Mouse (Mus musculus): ENCODE data around the gene Tarm1. TPM values are rescaled to one million over a fixed set of nuclear protein-coding genes. Genes with fewer than 3 reads are reported as not detected.
A peak's percentile ranks its signal among the peaks of the same experiment; 100 is the strongest.

Gene Tarm1
- total and polyA plus RNA-seq, 2 experiments = not detected

- no peaks in the 10 kb centered on the region for H3K79me2 ChIP-seq (ENCODE audit: control insufficient read depth, insufficient read depth, low read length)
- H3K4me1 ChIP-seq (ENCODE audit: control insufficient read depth, insufficient read depth, low read length) = no peaks in the 10 kb centered on the region
- H3K9ac ChIP-seq (ENCODE audit: low read depth, low read length) = no peak overlapping the region
- no peak overlapping the region for H3K27ac ChIP-seq (replicated peaks; ENCODE audit: insufficient read depth, low read depth, low read length)
- no peaks in the 10 kb centered on the region for H3K27me3 ChIP-seq (ENCODE audit: control insufficient read depth, insufficient read depth, low read length)
- H3K4me3 ChIP-seq (ENCODE audit: insufficient read depth, low read depth, low read length) = no peak overlapping the region
- TF ChIP-seq POLR2A (IDR thresholded peaks at IDR 0.05; ENCODE audit: extremely low read depth, insufficient read depth, low read length) (no peak), CTCF (IDR thresholded peaks at IDR 0.05; ENCODE audit: low read depth, low read length) (peak; percentile 81)
- H3K36me3 ChIP-seq (ENCODE audit: control insufficient read depth, insufficient read depth, low read length) = no peaks in the 10 kb centered on the region
- 26% methylated on average over 15 of the region's 15 CpGs for WGBS
- DNase-seq (ENCODE audit: extremely low read depth, low read depth, low spot score) = no peak
Observed at GRCm38 (mm10) chr7:3448737-3449454, 53.5 kb downstream of the Tarm1 start.

GRCm38 (mm10) chr7:3447026-3447425 lies 55.4 kb downstream of the Tarm1 start:
- no peaks in the 10 kb centered on the region for H3K79me2 ChIP-seq (ENCODE audit: control insufficient read depth, insufficient read depth, low read length)
- no peak for DNase-seq (ENCODE audit: extremely low read depth, low read depth, low spot score)
- no peak for TF ChIP-seq POLR2A (IDR thresholded peaks at IDR 0.05; ENCODE audit: extremely low read depth, insufficient read depth, low read length)
- no peak for TF ChIP-seq CTCF (IDR thresholded peaks at IDR 0.05; ENCODE audit: low read depth, low read length)
- H3K27ac ChIP-seq (replicated peaks; ENCODE audit: insufficient read depth, low read depth, low read length) = no peak overlapping the region
- no peak overlapping the region for H3K9ac ChIP-seq (ENCODE audit: low read depth, low read length)
- WGBS = 69% methylated on average over 4 of the region's 4 CpGs
- no peaks in the 10 kb centered on the region for H3K4me1 ChIP-seq (ENCODE audit: control insufficient read depth, insufficient read depth, low read length)
- H3K27me3 ChIP-seq (ENCODE audit: control insufficient read depth, insufficient read depth, low read length) = no peaks in the 10 kb centered on the region
- H3K36me3 ChIP-seq (ENCODE audit: control insufficient read depth, insufficient read depth, low read length) = no peaks in the 10 kb centered on the region
- H3K4me3 ChIP-seq (ENCODE audit: insufficient read depth, low read depth, low read length) = no peak overlapping the region

DNA sequence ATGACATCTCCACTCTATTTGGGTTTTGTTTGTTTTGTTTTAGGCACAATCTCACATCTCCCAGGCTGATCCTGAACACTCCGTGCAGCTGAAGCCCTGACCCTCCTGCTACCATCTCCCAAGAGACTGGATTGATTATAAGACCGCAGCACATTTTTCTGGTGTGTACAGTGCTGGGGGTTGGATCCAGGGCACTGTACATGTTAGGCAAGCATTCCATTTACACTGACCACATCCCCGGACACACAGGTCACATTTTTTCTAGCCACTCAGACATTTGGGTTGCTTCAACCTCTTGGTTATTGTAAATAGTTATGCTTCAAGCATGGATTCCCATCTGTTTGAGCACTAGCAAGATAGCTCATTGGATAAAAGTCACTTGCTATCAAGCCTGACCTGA lies 55.8 kb downstream of the Tarm1 start:
- no peak for TF ChIP-seq POLR2A (IDR thresholded peaks at IDR 0.05; ENCODE audit: extremely low read depth, insufficient read depth, low read length)
- TF ChIP-seq CTCF (IDR thresholded peaks at IDR 0.05; ENCODE audit: low read depth, low read length) = no peak
- 61% methylated on average over 3 of the region's 3 CpGs for WGBS
- no peaks in the 10 kb centered on the region for H3K27me3 ChIP-seq (ENCODE audit: control insufficient read depth, insufficient read depth, low read length)
- H3K79me2 ChIP-seq (ENCODE audit: control insufficient read depth, insufficient read depth, low read length) = no peaks in the 10 kb centered on the region
- no peak overlapping the region for H3K4me3 ChIP-seq (ENCODE audit: insufficient read depth, low read depth, low read length)
- H3K9ac ChIP-seq (ENCODE audit: low read depth, low read length) = no peak overlapping the region
- no peaks in the 10 kb centered on the region for H3K36me3 ChIP-seq (ENCODE audit: control insufficient read depth, insufficient read depth, low read length)
- DNase-seq (ENCODE audit: extremely low read depth, low read depth, low spot score) = no peak
- no peak overlapping the region for H3K27ac ChIP-seq (replicated peaks; ENCODE audit: insufficient read depth, low read depth, low read length)
- H3K4me1 ChIP-seq (ENCODE audit: control insufficient read depth, insufficient read depth, low read length) = no peaks in the 10 kb centered on the region

GRCm38 (mm10) chr7:3444678-3445077 lies 57.7 kb downstream of the Tarm1 start:
- no peaks in the 10 kb centered on the region for H3K79me2 ChIP-seq (ENCODE audit: control insufficient read depth, insufficient read depth, low read length)
- no peaks in the 10 kb centered on the region for H3K27me3 ChIP-seq (ENCODE audit: control insufficient read depth, insufficient read depth, low read length)
- no peaks in the 10 kb centered on the region for H3K4me1 ChIP-seq (ENCODE audit: control insufficient read depth, insufficient read depth, low read length)
- no peak overlapping the region for H3K9ac ChIP-seq (ENCODE audit: low read depth, low read length)
- no peaks in the 10 kb centered on the region for H3K36me3 ChIP-seq (ENCODE audit: control insufficient read depth, insufficient read depth, low read length)
- no peak overlapping the region for H3K4me3 ChIP-seq (ENCODE audit: insufficient read depth, low read depth, low read length)
- no peak for DNase-seq (ENCODE audit: extremely low read depth, low read depth, low spot score)
- TF ChIP-seq POLR2A (IDR thresholded peaks at IDR 0.05; ENCODE audit: extremely low read depth, insufficient read depth, low read length) (no peak), CTCF (IDR thresholded peaks at IDR 0.05; ENCODE audit: low read depth, low read length) (no peak)
- no peak overlapping the region for H3K27ac ChIP-seq (replicated peaks; ENCODE audit: insufficient read depth, low read depth, low read length)
- WGBS = 74% methylated on average over 3 of the region's 3 CpGs

DNA sequence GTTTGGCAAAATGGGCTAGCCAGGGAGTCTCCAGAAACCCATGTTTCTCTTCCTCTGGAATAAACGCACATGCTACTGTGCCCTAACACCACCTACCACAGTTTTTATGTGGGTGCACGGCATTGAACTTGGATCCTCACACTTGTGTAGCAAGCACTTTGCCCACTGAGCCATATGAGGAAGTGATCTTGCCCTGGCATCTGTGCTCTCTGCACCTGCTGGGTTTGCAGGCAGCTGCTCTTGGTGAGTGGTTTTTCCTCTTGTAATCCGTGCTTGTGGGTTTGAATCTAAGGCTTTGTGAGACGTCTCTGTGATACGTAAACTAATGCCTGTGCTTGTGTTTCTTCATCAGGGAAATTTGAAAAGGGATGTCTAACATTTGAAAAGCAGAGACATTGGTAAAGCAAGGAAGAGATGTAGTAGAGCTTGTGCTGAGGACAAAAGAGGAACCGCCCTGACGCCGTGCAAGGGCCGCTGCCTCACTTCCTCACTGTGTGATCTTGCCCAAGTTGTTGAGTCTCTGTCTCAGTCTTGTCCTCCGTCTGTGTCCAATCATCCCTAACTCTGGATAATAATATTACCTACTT lies 59.9 kb downstream of the Tarm1 start:
- H3K79me2 ChIP-seq (ENCODE audit: control insufficient read depth, insufficient read depth, low read length) = no peaks in the 10 kb centered on the region
- no peaks in the 10 kb centered on the region for H3K4me1 ChIP-seq (ENCODE audit: control insufficient read depth, insufficient read depth, low read length)
- WGBS = 81% methylated on average over 10 of the region's 10 CpGs
- H3K36me3 ChIP-seq (ENCODE audit: control insufficient read depth, insufficient read depth, low read length) = no peaks in the 10 kb centered on the region
- no peaks in the 10 kb centered on the region for H3K27me3 ChIP-seq (ENCODE audit: control insufficient read depth, insufficient read depth, low read length)
- H3K27ac ChIP-seq (replicated peaks; ENCODE audit: insufficient read depth, low read depth, low read length) = no peak overlapping the region
- H3K9ac ChIP-seq (ENCODE audit: low read depth, low read length) = no peak overlapping the region
- TF ChIP-seq POLR2A (IDR thresholded peaks at IDR 0.05; ENCODE audit: extremely low read depth, insufficient read depth, low read length) (no peak), CTCF (IDR thresholded peaks at IDR 0.05; ENCODE audit: low read depth, low read length) (no peak)
- no peak for DNase-seq (ENCODE audit: extremely low read depth, low read depth, low spot score)
- H3K4me3 ChIP-seq (ENCODE audit: insufficient read depth, low read depth, low read length) = no peak overlapping the region

DNA sequence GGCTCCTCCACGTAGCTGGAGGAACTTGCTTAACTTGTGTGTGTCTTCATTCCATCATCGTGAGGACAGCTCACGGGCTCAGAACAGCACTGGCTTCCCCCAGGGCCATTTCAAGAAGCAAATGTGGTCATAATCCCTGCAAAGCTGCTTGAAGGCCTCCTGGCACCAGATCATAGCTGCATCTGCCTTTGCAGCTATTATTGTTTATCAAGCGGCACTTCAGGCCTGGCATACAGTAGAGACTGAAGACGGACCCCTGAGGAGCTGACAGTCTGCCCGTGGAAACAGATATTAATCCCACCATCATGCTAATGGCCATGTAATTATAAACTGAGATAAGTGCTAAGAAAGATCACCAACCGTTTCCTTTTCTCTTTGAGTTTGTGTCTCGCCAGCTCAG lies 61.9 kb downstream of the Tarm1 start:
- TF ChIP-seq CTCF (IDR thresholded peaks at IDR 0.05; ENCODE audit: low read depth, low read length) = no peak
- no peak for TF ChIP-seq POLR2A (IDR thresholded peaks at IDR 0.05; ENCODE audit: extremely low read depth, insufficient read depth, low read length)
- H3K27ac ChIP-seq (replicated peaks; ENCODE audit: insufficient read depth, low read depth, low read length) = no peak overlapping the region
- no peaks in the 10 kb centered on the region for H3K79me2 ChIP-seq (ENCODE audit: control insufficient read depth, insufficient read depth, low read length)
- H3K27me3 ChIP-seq (ENCODE audit: control insufficient read depth, insufficient read depth, low read length) = no peaks in the 10 kb centered on the region
- no peaks in the 10 kb centered on the region for H3K36me3 ChIP-seq (ENCODE audit: control insufficient read depth, insufficient read depth, low read length)
- no peaks in the 10 kb centered on the region for H3K4me1 ChIP-seq (ENCODE audit: control insufficient read depth, insufficient read depth, low read length)
- H3K4me3 ChIP-seq (ENCODE audit: insufficient read depth, low read depth, low read length) = no peak overlapping the region
- no peak for DNase-seq (ENCODE audit: extremely low read depth, low read depth, low spot score)
- no peak overlapping the region for H3K9ac ChIP-seq (ENCODE audit: low read depth, low read length)
- 77% methylated on average over 8 of the region's 8 CpGs for WGBS
